Comparison of ENCODE assay signal across 1 mouse cellular context in genomic region chr8:70647343-70648163, GRCm38 (mm10).
TF ChIP-seq lines count a peak whose summit lies in the region.

No protein-coding gene starts in this region.

TF ChIP-seq in CH12.LX, 34 proteins besides CTCF, POLR2A, EP300 and RAD21 (continued from another document):
- no peak for TF ChIP-seq MEF2A (IDR thresholded peaks at IDR 0.05; ENCODE audit: borderline replicate concordance, low read depth, low read length)
- TF ChIP-seq TBP (conservative IDR thresholded peaks at IDR 0.05; ENCODE audit: low read depth, low read length), result no peak
- no peak for TF ChIP-seq MAFK (IDR thresholded peaks at IDR 0.05; ENCODE audit: insufficient replicate concordance, low read length)
- no peak for TF ChIP-seq MYC (IDR thresholded peaks at IDR 0.05; ENCODE audit: low read depth, low read length)
- TF ChIP-seq SIN3A (IDR thresholded peaks at IDR 0.05; ENCODE audit: low read length), result no peak
- TF ChIP-seq CHD2 (IDR thresholded peaks at IDR 0.05; ENCODE audit: low read length), result no peak
- TF ChIP-seq E2F4 (IDR thresholded peaks at IDR 0.05; ENCODE audit: insufficient replicate concordance, low read depth, low read length), result no peak
- TF ChIP-seq USF2 (conservative IDR thresholded peaks at IDR 0.05; ENCODE audit: low read depth, low read length), result no peak
- TF ChIP-seq ELF1 (IDR thresholded peaks at IDR 0.05; ENCODE audit: low read depth, low read length), result no peak
